Mouse (Mus musculus): Measurements from ENCODE around the gene Iqsec1. TPM values are rescaled to one million over a fixed set of nuclear protein-coding genes. Genes with fewer than 3 reads are reported as not detected.

Iqsec1 gene
- polyA plus RNA-seq, 1 experiment from 2014 or later = 30.1 TPM

- H3K4me1 ChIP-seq (replicated peaks; ENCODE audit: control insufficient read depth, insufficient read depth, low read length) = no peaks in the 10 kb centered on the region
- no peaks in the 10 kb centered on the region for H3K9me3 ChIP-seq (ENCODE audit: control insufficient read depth, low read length)
- peaks cover 65% of the 10 kb centered on the region for H3K36me3 ChIP-seq (replicated peaks; ENCODE audit: control insufficient read depth, insufficient read depth)
Observed at GRCm38 (mm10) chr6:90689500-90689899, 299.0 kb downstream of the Iqsec1 start.

DNA sequence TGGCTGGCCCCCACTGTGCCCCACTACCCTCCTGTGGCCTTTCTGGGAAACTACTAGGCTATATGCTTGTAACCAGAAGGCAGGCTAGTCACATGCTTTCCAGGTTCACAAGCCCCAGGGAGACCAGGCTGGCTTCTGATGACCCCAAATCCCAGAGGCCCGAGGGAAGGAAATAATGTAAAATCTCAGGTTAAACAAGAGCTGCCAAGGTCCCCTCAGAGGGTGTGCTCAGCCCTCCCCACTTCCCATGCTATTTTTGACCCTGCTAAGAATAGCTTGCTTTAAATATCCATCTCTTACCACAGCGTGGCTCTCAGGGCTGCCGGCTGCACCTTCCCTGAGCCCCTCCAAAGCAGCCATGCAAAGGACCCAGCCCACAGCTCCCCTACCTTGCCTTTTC lies 299.7 kb downstream of the Iqsec1 start:
- no peak overlapping the region for H3K4me3 ChIP-seq (replicated peaks; ENCODE audit: low read length)
- H3K4me1 ChIP-seq (replicated peaks; ENCODE audit: control insufficient read depth, insufficient read depth, low read length) = no peaks in the 10 kb centered on the region
- ATAC-seq (ENCODE audit: low FRiP score) (no peak), DNase-seq (ENCODE audit: low spot score) (no peak)
- H3K36me3 ChIP-seq (replicated peaks; ENCODE audit: control insufficient read depth, insufficient read depth) = peaks cover 57% of the 10 kb centered on the region
- H3K4me2 ChIP-seq (replicated peaks) = no peak overlapping the region
- H3K27ac ChIP-seq = no peak overlapping the region
- WGBS = 75% methylated on average over 3 of the region's 3 CpGs
- no peaks in the 10 kb centered on the region for H3K27me3 ChIP-seq (ENCODE audit: control insufficient read depth, insufficient read depth, low read length)
- H3K9me3 ChIP-seq (ENCODE audit: control insufficient read depth, low read length) = no peaks in the 10 kb centered on the region
- H3K9ac ChIP-seq = no peak overlapping the region

More at GRCm38 (mm10) chr6:90689500-90689899, 299.0 kb downstream of the Iqsec1 start:
- ATAC-seq (ENCODE audit: low FRiP score) (no peak), DNase-seq (ENCODE audit: low spot score) (no peak)
- H3K9ac ChIP-seq = no peak overlapping the region
- no peaks in the 10 kb centered on the region for H3K27me3 ChIP-seq (ENCODE audit: control insufficient read depth, insufficient read depth, low read length)
- H3K4me3 ChIP-seq (replicated peaks; ENCODE audit: low read length) = no peak overlapping the region
- no peak overlapping the region for H3K27ac ChIP-seq
- H3K4me2 ChIP-seq (replicated peaks) = no peak overlapping the region
- 91% methylated on average over 10 of the region's 10 CpGs for WGBS

DNA sequence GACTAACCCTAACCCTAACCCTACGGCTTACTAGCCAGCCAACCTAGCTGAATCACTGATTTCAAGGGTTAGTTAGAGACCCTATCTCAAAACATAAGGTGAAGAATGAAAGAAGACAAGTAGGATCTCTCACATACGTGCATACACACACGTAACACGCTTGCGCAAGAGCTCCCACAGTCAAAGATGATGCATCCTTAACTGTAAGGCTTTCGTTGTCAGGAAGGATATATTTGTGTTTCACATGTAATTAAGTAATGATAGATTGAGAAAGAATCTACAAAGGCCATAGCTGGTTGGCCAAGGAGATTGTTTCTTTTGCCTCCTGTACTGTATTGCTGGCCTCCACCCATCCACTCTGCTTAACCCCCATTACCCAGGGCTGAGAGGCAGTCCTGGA lies 300.5 kb downstream of the Iqsec1 start:
- H3K9ac ChIP-seq = no peak overlapping the region
- no peak overlapping the region for H3K27ac ChIP-seq
- 97% methylated on average over 6 of the region's 6 CpGs for WGBS
- no peaks in the 10 kb centered on the region for H3K4me1 ChIP-seq (replicated peaks; ENCODE audit: control insufficient read depth, insufficient read depth, low read length)
- peaks cover 51% of the 10 kb centered on the region for H3K36me3 ChIP-seq (replicated peaks; ENCODE audit: control insufficient read depth, insufficient read depth)
- no peaks in the 10 kb centered on the region for H3K9me3 ChIP-seq (ENCODE audit: control insufficient read depth, low read length)
- H3K27me3 ChIP-seq (ENCODE audit: control insufficient read depth, insufficient read depth, low read length) = no peaks in the 10 kb centered on the region
- ATAC-seq (ENCODE audit: low FRiP score) (no peak), DNase-seq (ENCODE audit: low spot score) (no peak)
- no peak overlapping the region for H3K4me3 ChIP-seq (replicated peaks; ENCODE audit: low read length)
- no peak overlapping the region for H3K4me2 ChIP-seq (replicated peaks)

DNA sequence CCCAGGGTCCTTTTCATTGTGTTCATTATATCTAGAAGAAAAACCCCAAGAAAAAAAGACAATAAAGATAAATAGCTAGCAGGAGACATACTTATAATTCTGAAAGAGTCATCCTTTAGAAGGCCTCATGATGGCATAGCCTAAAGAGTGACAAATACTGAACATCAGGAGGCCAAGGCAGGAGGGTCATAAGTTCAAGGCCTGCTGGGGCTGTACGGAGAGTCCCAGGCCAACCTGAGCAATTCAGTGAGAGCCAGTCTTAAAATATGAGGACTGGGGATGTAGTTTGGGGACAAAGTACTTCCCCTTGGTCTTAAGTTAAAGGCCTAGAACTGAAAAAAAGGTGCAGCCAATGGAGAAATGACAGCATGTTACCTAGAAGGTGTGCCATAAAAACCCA lies 301.7 kb downstream of the Iqsec1 start:
- Histone ChIP-seq H3K27me3 (ENCODE audit: control insufficient read depth, insufficient read depth, low read length) (no peaks in the 10 kb centered on the region), H3K4me2 (replicated peaks) (no peak overlapping the region), H3K9ac (no peak overlapping the region), H3K9me3 (ENCODE audit: control insufficient read depth, low read length) (no peaks in the 10 kb centered on the region), H3K27ac (no peak overlapping the region), H3K4me1 (replicated peaks; ENCODE audit: control insufficient read depth, insufficient read depth, low read length) (no peaks in the 10 kb centered on the region), H3K36me3 (replicated peaks; ENCODE audit: control insufficient read depth, insufficient read depth) (peaks cover 40% of the 10 kb centered on the region), H3K4me3 (replicated peaks; ENCODE audit: low read length) (no peak overlapping the region)
- ATAC-seq (ENCODE audit: low FRiP score) (no peak), DNase-seq (ENCODE audit: low spot score) (no peak)
- 62% methylated on average over 1 of the region's 1 CpGs for WGBS

GRCm38 (mm10) chr6:90683831-90684532 lies 304.5 kb downstream of the Iqsec1 start:
- Histone ChIP-seq H3K9me3 (ENCODE audit: control insufficient read depth, low read length) (no peaks in the 10 kb centered on the region), H3K4me3 (replicated peaks; ENCODE audit: low read length) (no peak overlapping the region), H3K4me2 (replicated peaks) (no peak overlapping the region), H3K27me3 (ENCODE audit: control insufficient read depth, insufficient read depth, low read length) (no peaks in the 10 kb centered on the region), H3K9ac (no peak overlapping the region), H3K36me3 (replicated peaks; ENCODE audit: control insufficient read depth, insufficient read depth) (peaks cover 36% of the 10 kb centered on the region), H3K4me1 (replicated peaks; ENCODE audit: control insufficient read depth, insufficient read depth, low read length) (no peaks in the 10 kb centered on the region), H3K27ac (no peak overlapping the region)
- DNase-seq (ENCODE audit: low spot score) (no peak), ATAC-seq (ENCODE audit: low FRiP score) (no peak)
- 90% methylated on average over 3 of the region's 3 CpGs for WGBS

DNA sequence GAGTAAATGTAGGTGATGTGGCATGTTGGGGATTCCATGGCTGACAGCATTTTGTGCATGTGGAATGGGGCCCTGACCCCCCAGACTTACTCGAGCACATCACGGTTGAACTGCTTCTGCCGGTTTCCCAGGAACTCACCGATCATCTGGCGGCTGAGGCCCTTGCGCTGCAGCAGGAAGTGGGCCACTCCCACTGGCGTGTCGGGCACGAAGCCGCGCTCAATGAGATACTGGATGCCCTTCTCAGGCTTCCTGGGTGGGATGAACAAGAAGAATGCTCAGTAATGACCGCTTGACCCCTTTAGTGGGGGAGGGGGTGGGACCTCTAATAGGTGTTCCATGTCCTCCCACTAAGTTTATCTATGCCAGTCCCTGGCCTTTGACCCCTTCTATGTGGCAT lies 308.1 kb downstream of the Iqsec1 start:
- DNase-seq (ENCODE audit: low spot score) (no peak), ATAC-seq (ENCODE audit: low FRiP score) (no peak)
- Histone ChIP-seq H3K36me3 (replicated peaks; ENCODE audit: control insufficient read depth, insufficient read depth) (peaks cover 53% of the 10 kb centered on the region), H3K27ac (no peak overlapping the region), H3K4me2 (replicated peaks) (no peak overlapping the region), H3K4me3 (replicated peaks; ENCODE audit: low read length) (no peak overlapping the region), H3K4me1 (replicated peaks; ENCODE audit: control insufficient read depth, insufficient read depth, low read length) (no peaks in the 10 kb centered on the region), H3K9me3 (ENCODE audit: control insufficient read depth, low read length) (no peaks in the 10 kb centered on the region), H3K9ac (no peak overlapping the region), H3K27me3 (ENCODE audit: control insufficient read depth, insufficient read depth, low read length) (no peaks in the 10 kb centered on the region)
- 88% methylated on average over 12 of the region's 12 CpGs for WGBS

DNA sequence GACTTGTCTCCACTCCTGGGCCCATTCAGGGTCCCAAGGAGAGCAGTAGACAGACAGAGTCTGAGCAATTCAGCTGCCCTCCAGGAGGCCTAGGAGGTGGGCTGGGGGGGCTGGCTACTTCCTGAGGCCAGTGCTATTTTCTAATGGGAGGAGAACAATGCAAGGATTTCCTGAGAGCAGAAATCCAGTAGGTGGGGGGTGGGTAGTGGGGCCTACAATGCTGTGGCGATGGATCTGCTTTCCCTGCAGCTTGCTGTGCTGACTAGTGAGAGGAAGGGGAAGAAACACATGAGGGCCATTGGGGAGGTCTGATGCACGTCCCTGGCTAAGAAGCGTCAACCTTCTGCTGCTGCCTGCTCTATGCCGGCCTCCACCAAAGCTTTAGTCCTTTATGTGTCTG lies 309.7 kb downstream of the Iqsec1 start:
- no peaks in the 10 kb centered on the region for H3K27me3 ChIP-seq (ENCODE audit: control insufficient read depth, insufficient read depth, low read length)
- DNase-seq (ENCODE audit: low spot score) (no peak), ATAC-seq (ENCODE audit: low FRiP score) (no peak)
- no peaks in the 10 kb centered on the region for H3K4me1 ChIP-seq (replicated peaks; ENCODE audit: control insufficient read depth, insufficient read depth, low read length)
- H3K4me3 ChIP-seq (replicated peaks; ENCODE audit: low read length) = no peak overlapping the region
- H3K9ac ChIP-seq = no peak overlapping the region
- WGBS = 79% methylated on average over 4 of the region's 4 CpGs
- H3K9me3 ChIP-seq (ENCODE audit: control insufficient read depth, low read length) = no peaks in the 10 kb centered on the region
- H3K4me2 ChIP-seq (replicated peaks) = no peak overlapping the region
- peaks cover 68% of the 10 kb centered on the region for H3K36me3 ChIP-seq (replicated peaks; ENCODE audit: control insufficient read depth, insufficient read depth)
- no peak overlapping the region for H3K27ac ChIP-seq

DNA sequence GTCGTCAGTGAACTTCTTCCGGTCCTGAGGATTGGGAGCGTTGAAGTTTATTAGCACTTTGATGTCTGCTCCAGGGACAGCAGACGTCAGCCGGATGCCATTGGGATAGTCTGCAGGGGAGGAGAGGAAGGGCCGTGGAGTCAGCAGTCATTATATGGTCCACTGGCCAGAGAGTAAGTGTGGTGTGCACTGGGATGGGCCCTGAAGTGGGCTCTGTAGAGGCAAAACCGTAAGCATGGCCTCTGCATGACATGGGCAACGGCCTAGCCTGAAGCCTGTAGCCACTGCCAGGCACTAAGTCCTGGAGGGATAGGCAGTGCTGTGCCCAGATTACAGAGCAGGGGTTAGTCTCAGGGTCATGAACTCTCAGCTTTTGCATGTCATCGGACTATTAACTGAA lies 319.8 kb downstream of the Iqsec1 start:
- Histone ChIP-seq H3K4me3 (replicated peaks; ENCODE audit: low read length) (no peak overlapping the region), H3K4me1 (replicated peaks; ENCODE audit: control insufficient read depth, insufficient read depth, low read length) (no peaks in the 10 kb centered on the region), H3K4me2 (replicated peaks) (no peak overlapping the region), H3K27me3 (ENCODE audit: control insufficient read depth, insufficient read depth, low read length) (no peaks in the 10 kb centered on the region), H3K9me3 (ENCODE audit: control insufficient read depth, low read length) (no peaks in the 10 kb centered on the region), H3K27ac (no peak overlapping the region), H3K36me3 (replicated peaks; ENCODE audit: control insufficient read depth, insufficient read depth) (peaks cover 98% of the 10 kb centered on the region), H3K9ac (no peak overlapping the region)
- ATAC-seq (ENCODE audit: low FRiP score) = no peak
- WGBS = 93% methylated on average over 9 of the region's 9 CpGs
- no peak for DNase-seq (ENCODE audit: low spot score)

DNA sequence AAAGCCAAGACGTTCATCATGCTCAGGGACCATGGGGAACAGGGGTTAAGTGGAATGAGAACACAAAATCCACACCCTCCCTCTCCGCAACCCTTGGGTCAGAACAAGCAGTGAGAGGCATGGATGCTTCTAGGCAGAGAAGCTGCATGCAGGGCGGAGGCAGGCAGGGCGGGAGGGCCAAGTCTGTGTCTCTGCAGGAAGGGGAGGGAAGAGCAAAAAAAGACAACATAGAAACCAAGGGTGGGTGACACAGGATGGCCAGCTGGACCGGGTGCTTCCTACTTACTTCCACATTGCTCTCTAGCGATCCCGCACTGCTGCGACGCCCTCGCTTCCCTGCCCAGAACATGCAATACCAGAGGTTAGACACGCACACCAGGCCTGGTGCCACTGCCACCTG lies 324.7 kb downstream of the Iqsec1 start:
- Histone ChIP-seq H3K27ac (no peak overlapping the region), H3K9ac (no peak overlapping the region), H3K36me3 (replicated peaks; ENCODE audit: control insufficient read depth, insufficient read depth) (peaks cover 74% of the 10 kb centered on the region), H3K4me1 (replicated peaks; ENCODE audit: control insufficient read depth, insufficient read depth, low read length) (0 out of 2 replicates have a peak, but pooled peaks cover 3% of the 10 kb centered on the region), H3K4me3 (replicated peaks; ENCODE audit: low read length) (no peak overlapping the region), H3K27me3 (ENCODE audit: control insufficient read depth, insufficient read depth, low read length) (no peaks in the 10 kb centered on the region), H3K4me2 (replicated peaks) (no peak overlapping the region), H3K9me3 (ENCODE audit: control insufficient read depth, low read length) (no peaks in the 10 kb centered on the region)
- no peak for DNase-seq (ENCODE audit: low spot score)
- ATAC-seq (ENCODE audit: low FRiP score) = no peak
- WGBS = 81% methylated on average over 11 of the region's 11 CpGs

DNA sequence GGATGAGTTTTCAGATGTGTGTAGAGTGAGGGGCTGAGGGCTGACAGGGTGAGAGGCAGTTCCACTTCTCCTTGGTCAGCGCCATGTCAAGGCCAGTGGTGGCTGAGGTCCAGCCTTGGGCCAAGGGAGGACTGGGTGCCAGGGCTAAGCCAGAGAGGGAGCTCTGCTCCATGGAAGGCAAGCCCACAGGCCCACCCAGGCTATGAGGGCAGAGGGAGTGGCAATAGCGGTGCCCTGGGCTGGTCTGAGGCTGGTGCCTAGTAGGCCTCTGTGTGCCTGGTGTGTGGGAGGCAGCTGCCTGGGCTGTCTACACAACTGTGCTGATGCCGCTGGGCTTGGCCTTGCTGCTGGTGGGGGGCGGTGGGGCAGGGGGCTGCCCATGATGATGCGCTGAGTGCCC lies 326.3 kb downstream of the Iqsec1 start:
- no peaks in the 10 kb centered on the region for H3K27me3 ChIP-seq (ENCODE audit: control insufficient read depth, insufficient read depth, low read length)
- DNase-seq (ENCODE audit: low spot score) (no peak), ATAC-seq (ENCODE audit: low FRiP score) (peak; percentile 31; the same call in 1 of the 2 replicates)
- H3K36me3 ChIP-seq (replicated peaks; ENCODE audit: control insufficient read depth, insufficient read depth) = peaks cover 59% of the 10 kb centered on the region
- H3K4me3 ChIP-seq (replicated peaks; ENCODE audit: low read length) = no peak overlapping the region
- no peak overlapping the region for H3K4me2 ChIP-seq (replicated peaks)
- WGBS = 95% methylated on average over 5 of the region's 5 CpGs
- H3K9me3 ChIP-seq (ENCODE audit: control insufficient read depth, low read length) = no peaks in the 10 kb centered on the region
- H3K27ac ChIP-seq = no peak overlapping the region
- H3K4me1 ChIP-seq (replicated peaks; ENCODE audit: control insufficient read depth, insufficient read depth, low read length) = 0 out of 2 replicates have a peak, but pooled peaks cover 3% of the 10 kb centered on the region
- no peak overlapping the region for H3K9ac ChIP-seq
